Mouse (Mus musculus) lung, adult 2 months (tissue): Measurements from ENCODE around the gene Cntrl. TPM values are rescaled to one million over a fixed set of nuclear protein-coding genes. Genes with fewer than 3 reads are reported as not detected.

ENCODE experiments used
- DNase-seq: peaks from one replicate; pipeline ENCODE4 v3.0.0; 2022
- H3K4me1 ChIP-seq: fragments of 200-500 bp; 2 replicates; pipeline ENCODE4 v1.6.1; 2011; ENCODE audit warnings: low read length; ENCODE audit not compliant: control insufficient read depth, insufficient read depth
- H3K4me3 ChIP-seq: fragments of 200-500 bp; replicated peaks from 2 replicates; pipeline ENCODE3; 2011; ENCODE audit warnings: low read depth, mild to moderate bottlenecking, control low read depth, low read length; ENCODE audit errors: extremely low read depth
- CTCF ChIP-seq: fragments of 200-500 bp; IDR thresholded peaks from 2 replicates; pipeline ENCODE4 v1.5.1; 2011; ENCODE audit warnings: mild to moderate bottlenecking, low read length, control low read depth; ENCODE audit not compliant: insufficient read depth
- POLR2A ChIP-seq: fragments of 200-500 bp; IDR thresholded peaks from 2 replicates; pipeline ENCODE4 v1.6.1; 2011; ENCODE audit warnings: low read depth, mild to moderate bottlenecking, control low read depth, low read length, borderline replicate concordance; ENCODE audit errors: extremely low read depth
- WGBS: fragments of 180-500 bp; shearing (Covaris S2); methylation state at CpG from one replicate; pipeline ENCODE4 v1.1.7; 2018; 5-methylcytosine and 5-hydroxymethylcytosine counted together
- polyA plus RNA-seq: library from polyadenylated mRNA; depleted of rRNA; stranded (reverse); fragments of >200 nt; gene quantifications from 2 replicates; pipeline ENCODE4 v1.2.3, GENCODE M21; 2012; rRNA removed

Cntrl gene
- polyA plus RNA-seq: 10.3 and 14.9 TPM in 2 replicates

DNA sequence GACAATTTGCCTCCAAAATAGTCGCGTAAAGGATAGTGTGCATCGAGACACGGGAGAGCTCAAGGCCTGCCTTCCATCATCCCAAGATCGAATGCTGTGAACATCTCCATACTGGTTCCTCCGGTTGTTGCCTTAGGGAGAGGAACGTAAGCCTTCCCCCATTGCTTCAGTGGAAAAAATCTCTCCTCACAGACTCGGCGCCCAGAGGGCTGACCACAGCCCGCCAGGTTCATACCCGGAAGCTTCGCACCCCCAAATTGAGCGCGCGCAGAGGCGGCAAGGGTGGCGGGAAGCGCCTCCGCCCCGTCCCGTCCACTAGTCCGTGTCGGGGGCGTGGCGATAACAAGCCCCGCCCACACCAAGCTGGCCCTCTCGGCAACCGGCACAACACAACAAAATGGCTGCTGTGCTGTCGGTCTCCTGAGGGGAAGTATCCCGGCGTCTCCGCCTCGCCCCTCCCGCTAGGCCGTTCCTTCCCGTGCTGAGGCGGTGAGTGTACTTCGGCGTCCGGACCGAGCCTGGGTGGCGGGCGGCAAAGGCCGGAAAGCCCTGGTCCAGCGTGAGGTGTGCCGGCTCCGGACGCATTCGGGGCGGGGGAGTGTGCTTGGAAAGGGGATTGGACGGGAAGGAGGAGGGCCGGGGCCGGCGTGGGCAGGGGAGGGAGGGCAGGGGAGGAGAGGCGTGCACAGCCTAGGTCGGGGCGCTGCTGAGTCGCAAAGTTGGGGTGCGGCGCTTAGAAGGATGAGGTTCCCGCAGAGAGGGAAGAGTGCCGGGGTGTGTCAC lies at the start of gene Cntrl:
Cntrl (plus strand) TSS at position 352 of the 783 bp plus-strand sequence.
- peak; percentile 98 for DNase-seq

DNA sequence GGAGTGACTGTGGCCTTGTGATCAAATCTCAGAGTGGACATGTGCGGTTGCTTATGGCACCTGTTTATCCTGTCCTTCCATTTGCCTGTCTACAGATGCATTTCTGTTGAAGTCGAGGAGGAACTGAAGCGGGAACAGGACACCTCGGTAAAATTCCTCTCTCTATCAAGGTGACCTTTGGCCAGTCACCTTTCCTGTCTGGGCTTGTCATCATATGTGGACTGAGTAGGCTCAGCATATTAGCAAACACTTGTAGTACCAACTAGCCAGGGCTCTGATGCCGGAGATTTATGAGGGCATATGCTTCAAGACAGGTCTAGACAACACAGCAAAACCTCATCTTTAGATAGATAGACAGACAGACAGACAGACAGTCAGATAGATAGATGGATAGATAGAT lies 49.0 kb upstream of the Cntrl start:
- no peaks in the 10 kb centered on the region for H3K4me1 ChIP-seq
- WGBS: 65% methylated on average over 5 of the region's 5 CpGs
- H3K4me3 ChIP-seq: peak overlapping the region; percentile 53
- no peak for DNase-seq
- TF ChIP-seq POLR2A (no peak), CTCF (no peak)

More for the DNA sequence above, at the start of gene Cntrl:
- Histone ChIP-seq H3K4me3 (peak within 1 kb of the TSS; percentile 95), H3K4me1 (peaks cover 3% of the 10 kb centered on the region)
- TF ChIP-seq POLR2A (peak; percentile 65; the same call in 1 of the 2 replicates), CTCF (no peak)
- WGBS: under 1% methylated on average over 61 of the region's 62 CpGs

DNA sequence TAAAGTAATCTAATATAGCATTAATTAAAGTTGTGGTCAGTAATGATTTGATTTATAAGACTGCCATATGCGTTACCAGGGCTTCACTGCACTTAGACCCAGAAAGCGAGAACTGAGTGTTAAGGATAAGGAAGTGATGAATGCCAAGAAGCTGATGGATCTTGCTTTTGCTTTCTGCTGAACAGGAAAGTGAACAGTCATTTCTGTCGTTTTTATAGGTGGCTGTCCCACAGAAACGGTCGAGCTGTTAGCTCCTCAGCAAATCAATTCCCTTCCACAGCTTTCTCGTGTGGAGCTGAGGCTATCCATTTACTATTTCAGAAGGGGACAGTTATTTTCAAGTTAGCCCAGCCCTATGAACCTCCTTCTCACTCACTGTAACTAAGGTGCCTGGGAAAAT lies 48.4 kb upstream of the Cntrl start:
- no peak for DNase-seq
- Histone ChIP-seq H3K4me1 (no peaks in the 10 kb centered on the region), H3K4me3 (peak overlapping the region; percentile 44)
- no peak for TF ChIP-seq CTCF
- no peak for TF ChIP-seq POLR2A
- 27% methylated on average over 6 of the region's 6 CpGs for WGBS

DNA sequence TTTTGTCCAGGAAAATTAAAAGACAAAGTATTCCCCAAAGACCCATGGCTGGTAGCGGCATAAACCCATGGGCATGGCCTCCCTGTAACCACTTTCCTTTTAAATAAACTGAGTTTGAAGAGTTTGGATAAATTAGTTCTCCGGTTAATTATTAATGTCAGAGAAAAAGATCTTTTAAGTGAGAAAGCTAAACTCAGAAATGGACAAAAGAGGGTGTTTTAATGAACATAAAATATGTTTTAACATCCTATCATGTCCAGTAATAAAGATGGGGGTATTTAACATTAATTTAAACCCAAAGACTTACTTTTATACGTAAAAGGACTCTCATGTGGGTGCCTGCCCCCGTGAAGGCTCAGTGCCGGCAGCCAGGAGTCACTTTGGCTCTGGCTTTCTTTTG lies 48.0 kb upstream of the Cntrl start, which contains the start of gene Hc:
Hc (minus strand) TSS at position 101 of the 400 bp plus-strand sequence.
- Histone ChIP-seq H3K4me1 (no peaks in the 10 kb centered on the region), H3K4me3 (peak within 1 kb of the TSS; percentile 53)
- no peak for DNase-seq
- TF ChIP-seq CTCF: no peak
- TF ChIP-seq POLR2A: no peak
- WGBS: 52% methylated on average over 5 of the region's 5 CpGs

DNA sequence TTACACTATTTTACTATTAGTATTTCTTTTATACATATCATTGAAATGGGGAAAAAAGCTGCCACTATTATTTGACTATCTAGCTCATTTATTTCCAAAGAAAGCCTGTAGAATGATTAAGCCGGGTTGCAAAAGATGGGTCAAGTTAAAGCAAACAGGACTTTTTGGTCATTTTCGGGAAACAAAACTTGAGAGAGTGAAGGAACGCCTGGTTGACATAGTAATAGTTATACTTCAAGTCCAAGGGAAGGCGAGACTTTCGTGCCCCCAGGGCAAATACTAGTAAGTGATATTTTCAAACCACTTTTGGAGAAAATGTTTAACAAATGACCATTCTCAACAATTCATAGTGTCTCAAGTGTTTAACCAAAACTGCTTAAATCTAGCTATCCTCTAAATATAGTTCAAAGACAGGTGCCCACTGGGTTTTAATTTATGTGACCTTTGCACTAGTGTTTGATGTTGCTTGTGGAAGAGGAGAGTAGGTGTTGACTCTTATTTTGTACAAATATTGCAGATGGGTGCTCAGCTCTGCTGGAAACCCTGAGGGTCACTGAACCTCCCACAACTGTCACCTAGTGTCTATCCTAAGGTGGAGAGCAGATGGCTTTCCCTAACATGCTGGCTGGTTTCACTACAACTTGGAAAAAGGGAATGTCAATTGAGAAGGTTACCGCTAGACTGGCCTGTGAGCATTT lies 45.8 kb upstream of the Cntrl start:
- TF ChIP-seq POLR2A (no peak), CTCF (no peak)
- DNase-seq: no peak
- 70% methylated on average over 6 of the region's 6 CpGs for whole genome bisulfite sequencing
- no peak overlapping the region for H3K4me3 ChIP-seq
- no peaks in the 10 kb centered on the region for H3K4me1 ChIP-seq

DNA sequence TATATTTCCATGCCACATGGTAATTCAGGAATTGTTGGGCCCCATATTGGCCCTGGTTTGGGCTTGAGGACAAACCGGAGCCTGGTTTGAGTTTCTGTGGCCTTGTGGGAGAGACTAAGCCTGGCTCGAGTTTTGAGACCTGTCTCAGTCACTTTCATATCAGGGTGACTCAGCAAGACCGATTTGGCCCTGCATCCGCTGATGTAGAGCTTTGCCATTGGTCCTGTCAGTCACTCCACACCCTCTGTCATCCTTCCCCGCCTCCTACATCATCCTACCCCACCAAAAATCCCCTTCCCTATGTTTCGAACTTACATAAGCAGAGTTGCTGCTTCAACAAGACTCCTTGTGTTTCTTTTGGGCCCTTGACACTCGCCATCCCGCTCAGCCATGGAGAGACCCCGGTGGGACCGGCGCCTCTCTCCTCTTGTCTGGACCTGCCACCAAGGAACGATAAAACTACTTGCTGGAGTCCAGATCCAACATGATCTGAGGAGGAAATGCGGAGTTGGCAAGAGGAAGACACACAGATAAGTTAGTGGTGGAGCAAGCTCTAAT lies 42.7 kb upstream of the Cntrl start:
- no peak for DNase-seq
- WGBS: 89% methylated on average over 13 of the region's 13 CpGs
- Histone ChIP-seq H3K4me1 (no peaks in the 10 kb centered on the region), H3K4me3 (no peak overlapping the region)
- TF ChIP-seq CTCF (no peak), POLR2A (no peak)

DNA sequence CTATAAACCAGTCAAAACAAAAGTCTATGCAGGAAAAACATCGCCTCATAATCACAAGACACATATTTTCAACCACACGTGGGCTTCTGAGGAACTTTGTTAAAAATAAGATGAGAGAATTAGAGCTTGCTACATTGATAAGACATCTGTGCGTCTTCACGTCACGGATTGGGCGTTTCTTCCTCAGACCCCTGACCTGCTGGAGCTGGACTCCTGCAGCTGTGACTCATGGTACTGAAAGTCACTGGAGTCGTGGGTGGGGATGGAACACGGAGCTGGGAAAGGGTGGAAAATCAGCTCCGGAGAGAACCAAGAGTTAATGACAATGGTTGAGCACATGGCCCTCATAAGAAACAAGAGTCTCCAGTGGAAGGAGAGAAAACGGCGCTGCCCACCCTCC lies 42.2 kb upstream of the Cntrl start:
- DNase-seq: no peak
- 87% methylated on average over 11 of the region's 11 CpGs for whole genome bisulfite sequencing
- TF ChIP-seq POLR2A: no peak
- no peak for TF ChIP-seq CTCF
- no peak overlapping the region for H3K4me3 ChIP-seq
- no peaks in the 10 kb centered on the region for H3K4me1 ChIP-seq

DNA sequence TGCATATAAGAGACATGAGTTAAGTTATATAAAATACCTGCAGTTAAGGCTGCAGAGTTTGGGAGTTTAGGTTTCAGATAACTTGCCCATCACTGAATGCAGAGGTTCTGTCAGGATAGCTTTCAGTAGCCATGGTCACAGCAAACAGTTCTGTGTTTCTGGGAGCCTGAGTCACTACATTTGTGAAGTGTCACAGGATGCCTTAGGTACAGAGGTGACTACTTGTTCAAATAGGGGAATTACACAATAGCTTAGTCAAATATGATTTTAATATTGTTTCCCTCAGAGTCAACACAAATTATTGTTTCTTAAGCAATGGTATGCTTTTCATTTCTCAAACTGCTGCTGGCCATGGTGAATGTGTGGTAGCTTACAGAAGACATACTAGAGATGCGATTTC lies 40.2 kb upstream of the Cntrl start:
- TF ChIP-seq POLR2A (no peak), CTCF (no peak)
- 81% methylated on average over 1 of the region's 1 CpGs for whole genome bisulfite sequencing
- H3K4me1 ChIP-seq: no peaks in the 10 kb centered on the region
- H3K4me3 ChIP-seq: no peak overlapping the region
- no peak for DNase-seq

DNA sequence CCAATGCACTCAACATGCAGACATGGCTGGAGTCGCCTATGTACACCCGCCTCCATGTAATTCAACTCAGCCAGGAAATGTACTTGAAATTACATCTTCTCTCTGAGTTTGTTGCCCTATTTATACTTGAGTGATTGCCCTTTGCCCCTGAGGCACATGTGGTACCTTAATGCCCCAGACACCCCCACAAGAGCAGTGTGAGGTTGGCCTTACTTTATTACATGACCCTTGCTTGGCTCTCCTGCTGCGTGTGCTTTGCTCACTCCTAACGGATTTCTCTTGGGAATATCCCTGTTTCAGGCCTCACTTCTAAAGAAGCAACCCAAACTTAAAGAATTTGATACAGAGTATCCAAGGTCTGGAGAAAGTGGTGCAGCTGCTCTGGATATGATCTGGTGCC lies 39.0 kb upstream of the Cntrl start:
- no peak for DNase-seq
- no peak for TF ChIP-seq CTCF
- TF ChIP-seq POLR2A: no peak
- no peaks in the 10 kb centered on the region for H3K4me1 ChIP-seq
- 85% methylated on average over 4 of the region's 4 CpGs for WGBS
- H3K4me3 ChIP-seq: no peak overlapping the region
